ENCODE assay signal across 9 mouse cellular contexts in the genomic region with DNA sequence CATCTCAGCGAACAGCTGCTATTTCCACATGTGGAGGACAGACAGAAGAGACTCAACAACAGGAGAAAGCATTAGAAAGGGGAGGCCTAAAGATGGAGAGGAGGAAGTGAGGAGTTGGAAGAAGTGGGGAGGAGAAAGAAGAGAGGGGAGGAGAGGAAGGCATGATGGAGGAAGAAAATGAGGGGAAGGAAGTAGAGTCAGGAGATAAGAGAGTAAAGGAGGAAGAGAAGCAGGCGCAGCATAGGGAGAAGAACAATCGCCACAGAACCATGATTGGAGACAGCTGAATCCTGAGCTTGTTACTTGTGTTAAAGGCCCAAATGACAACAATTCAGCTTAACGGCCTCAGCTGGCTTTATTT.
DNase-seq lines count a peak whose midpoint lies in the region; ATAC-seq and TF ChIP-seq lines count a peak whose summit lies in the region.
"Had no signal": no experiment of that assay in that cellular context is flagged by ENCODE, and none has a peak within 500 bp of the region (broad histone marks: within the 10 kb centered on the region; RNA-seq: fewer than 3 reads in every experiment).

No protein-coding gene starts in this region.

- WGBS in kidney, postnatal 0 days = 79% methylated on average over 4 of the region's 4 CpGs
- 50% methylated on average over 4 of the region's 4 CpGs for whole genome bisulfite sequencing in embryonic facial prominence, embryonic 15.5 days

- peak; percentile 87 for DNase-seq in heart, adult 11 months
- no peak for DNase-seq in heart, postnatal 25 days (ENCODE audit: low spot score)
- no peak for DNase-seq in kidney, postnatal 0 days (ENCODE audit: low spot score)
- DNase-seq in kidney, postnatal 36 days = no peak
- no peak for DNase-seq in G1E (ENCODE audit: low spot score)
- no peak for DNase-seq in testis, postnatal 14 days (ENCODE audit: low spot score)
- DNase-seq in embryo, embryonic 10.5 days (ENCODE audit: low spot score) = no peak

- H3K36me3 ChIP-seq in kidney, postnatal 0 days (ENCODE audit: insufficient read depth, low read length) = no peaks in the 10 kb centered on the region
- H3K36me3 ChIP-seq in G1E (replicated peaks) = peaks cover 14% of the 10 kb centered on the region
- no peaks in the 10 kb centered on the region for H3K36me3 ChIP-seq in embryonic facial prominence, embryonic 15.5 days
- H3K36me3 ChIP-seq: limb, embryonic 13.5 days had no signal

- H3K9ac ChIP-seq in kidney, postnatal 0 days (ENCODE audit: low read depth, low read length) = no peak overlapping the region
- no peak overlapping the region for H3K9ac ChIP-seq in embryonic facial prominence, embryonic 15.5 days
- H3K9ac ChIP-seq: limb, embryonic 13.5 days had no signal

- no peak overlapping the region for H3K4me3 ChIP-seq in kidney, postnatal 0 days (replicated peaks; ENCODE audit: low read depth, low read length)
- H3K4me3 ChIP-seq in G1E (ENCODE audit: low read depth, low read length) = peak overlapping the region; percentile 53; the same call in 1 of the 2 replicates
- no peak overlapping the region for H3K4me3 ChIP-seq in embryonic facial prominence, embryonic 15.5 days (replicated peaks)
- H3K4me3 ChIP-seq: limb, embryonic 13.5 days had no signal

- no peak for TF ChIP-seq CTCF in kidney, postnatal 0 days (IDR thresholded peaks at IDR 0.05; ENCODE audit: low read depth)
- TF ChIP-seq CTCF in G1E (IDR thresholded peaks at IDR 0.05; ENCODE audit: low read depth, low read length) = no peak

- no peak for ATAC-seq in kidney, postnatal 0 days (replicated peaks; ENCODE audit: low FRiP score, low read depth)
- no peak for ATAC-seq in G1E (ENCODE audit: extremely low read depth, insufficient number of reproducible peaks, low FRiP score, poor library complexity, severe bottlenecking)
- ATAC-seq in embryonic facial prominence, embryonic 15.5 days (ENCODE audit: insufficient number of reproducible peaks, low FRiP score, low TSS enrichment, low read depth) = no peak

- H3K27ac ChIP-seq in kidney, postnatal 0 days = 0 out of 2 replicates have a peak overlapping the region, but pooled peaks have one; percentile 44
- peak overlapping the region; percentile 55 for H3K27ac ChIP-seq in embryonic facial prominence, embryonic 15.5 days (replicated peaks)
- H3K27ac ChIP-seq: limb, embryonic 13.5 days had no signal

- intact Hi-C loops in heart, postnatal 25 days (cut with DNase I) = loop anchor here (5.0 kb wide), 1 partner anchor 75 kb away; a partner anchor contains a TSS

- no peaks in the 10 kb centered on the region for H3K9me3 ChIP-seq in kidney, postnatal 0 days (replicated peaks; ENCODE audit: low read length)
- no peaks in the 10 kb centered on the region for H3K9me3 ChIP-seq in G1E (replicated peaks)
- H3K9me3 ChIP-seq in embryonic facial prominence, embryonic 15.5 days (replicated peaks) = no peaks in the 10 kb centered on the region
- H3K9me3 ChIP-seq: limb, embryonic 13.5 days had no signal

- H3K4me2 ChIP-seq in kidney, postnatal 0 days (ENCODE audit: low read length) = no peak overlapping the region
- no peak overlapping the region for H3K4me2 ChIP-seq in embryonic facial prominence, embryonic 15.5 days (replicated peaks)
- H3K4me2 ChIP-seq: limb, embryonic 13.5 days had no signal

- H3K4me1 ChIP-seq in kidney, postnatal 0 days (replicated peaks; ENCODE audit: insufficient read depth, low read length) = no peaks in the 10 kb centered on the region
- H3K4me1 ChIP-seq in G1E (ENCODE audit: insufficient read depth, low read depth, low read length) = peaks cover 80% of the 10 kb centered on the region
- 0 out of 2 replicates have a peak, but pooled peaks cover 2% of the 10 kb centered on the region for H3K4me1 ChIP-seq in embryonic facial prominence, embryonic 15.5 days

- no peaks in the 10 kb centered on the region for H3K27me3 ChIP-seq in kidney, postnatal 0 days (ENCODE audit: insufficient read depth, low read length)
- H3K27me3 ChIP-seq in G1E (ENCODE audit: insufficient read depth, low read length) = no peaks in the 10 kb centered on the region
- H3K27me3 ChIP-seq in embryonic facial prominence, embryonic 15.5 days = no peaks in the 10 kb centered on the region
- H3K27me3 ChIP-seq: limb, embryonic 13.5 days had no signal
